Mouse (Mus musculus): ENCODE data around the gene Syne4.

DNA sequence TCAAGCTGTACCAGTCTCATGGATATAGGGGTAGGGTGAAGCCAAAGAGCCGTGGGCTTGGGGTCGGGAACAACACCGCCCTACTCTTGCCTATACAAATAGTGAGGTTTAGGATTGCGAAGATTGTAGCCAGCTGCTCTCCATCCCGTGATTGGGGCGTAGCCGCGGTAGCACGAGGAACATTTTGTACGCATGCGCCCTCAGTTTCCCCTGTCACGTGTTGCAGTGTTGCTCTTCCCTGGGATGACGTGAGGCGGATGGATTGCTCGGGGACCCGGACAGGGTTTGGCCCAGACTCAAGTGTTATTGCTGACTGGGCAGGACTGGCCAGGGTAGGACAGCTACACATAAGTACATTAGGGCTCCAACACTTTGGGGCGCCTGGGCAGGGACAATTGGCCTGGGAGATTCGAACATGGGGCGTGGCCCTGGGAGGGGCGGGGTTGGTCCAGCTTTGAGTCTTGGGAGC is 33.9 kb upstream of the Syne4 start:
- TF ChIP-seq CTCF (conservative IDR thresholded peaks at IDR 0.05; ENCODE audit: low read length) (no peak), NANOG (IDR thresholded peaks at IDR 0.05; ENCODE audit: borderline replicate concordance, low read length) (no peak), POU5F1 (IDR thresholded peaks at IDR 0.05; ENCODE audit: borderline replicate concordance, low read length) (no peak)

Measured in E14TG2a.4 (cell line).